Mouse (Mus musculus): ENCODE results near the gene Irf2bp1.

GRCm38 (mm10) chr7:18962795-18963194 lies 41.0 kb upstream of the Irf2bp1 start:
- TF ChIP-seq GATA1 (IDR thresholded peaks at IDR 0.05; ENCODE audit: low read length): no peak
- TF ChIP-seq TAL1 (IDR thresholded peaks at IDR 0.05; ENCODE audit: low read length): no peak
